Mouse (Mus musculus) hindbrain, embryonic 15.5 days (tissue): ENCODE data around the gene Tmem231. TPM values are rescaled to one million over a fixed set of nuclear protein-coding genes. Genes with fewer than 3 reads are reported as not detected.
"Not testable (repeated sequence)": the region's sequence is repeated elsewhere in the genome, so short reads cannot be mapped to it uniquely, and the experiment has no call there.

Experiments
- ATAC-seq: fragments of 200-750 bp; cut with Nextera tagmentation; 2 replicates; pipeline ENCODE4 v1.8.0; 2017; ENCODE audit warnings: low read depth, moderate number of reproducible peaks, moderate TSS enrichment; ENCODE audit not compliant: low FRiP score
- H3K27ac ChIP-seq: fragments of 300-500 bp; sonication (generic); replicated peaks from 2 replicates; pipeline ENCODE4 v1.5.1; 2015; ENCODE audit warnings: mild to moderate bottlenecking, inconsistent platforms
- H3K27me3 ChIP-seq: fragments of 300-500 bp; sonication (generic); 2 replicates; pipeline ENCODE4 v1.6.1; 2015; ENCODE audit warnings: control low read depth, inconsistent platforms
- H3K36me3 ChIP-seq: fragments of 300-500 bp; sonication (generic); 2 replicates; pipeline ENCODE4 v1.6.1; 2015; ENCODE audit warnings: control low read depth, inconsistent platforms
- H3K4me1 ChIP-seq: fragments of 300-500 bp; sonication (generic); replicated peaks from 2 replicates; pipeline ENCODE4 v1.6.1; 2015; ENCODE audit warnings: control low read depth, inconsistent platforms
- H3K4me2 ChIP-seq: fragments of 300-500 bp; sonication (generic); 2 replicates; pipeline ENCODE4 v1.6.1; 2015; ENCODE audit warnings: moderate library complexity, mild to moderate bottlenecking, inconsistent platforms
- H3K4me3 ChIP-seq: fragments of 300-500 bp; sonication (generic); 2 replicates; pipeline ENCODE4 v1.5.1; 2015; ENCODE audit warnings: mild to moderate bottlenecking, inconsistent platforms
- H3K9ac ChIP-seq: fragments of 300-500 bp; sonication (generic); 2 replicates; pipeline ENCODE4 v1.6.1; 2015; ENCODE audit warnings: inconsistent platforms
- H3K9me3 ChIP-seq: fragments of 300-500 bp; sonication (generic); 2 replicates; pipeline ENCODE4 v1.6.1; 2016; ENCODE audit warnings: control low read depth, inconsistent platforms
- WGBS: fragments of 180-500 bp; shearing (Covaris S2); methylation state at CpG from one replicate; pipeline ENCODE4 v1.1.7; 2015; 5-methylcytosine and 5-hydroxymethylcytosine counted together
- polyA plus RNA-seq: library from polyadenylated mRNA; unstranded; fragments of >200 nt; fragmentation: Nextera tagmentation; extraction: Ambion mirVana; gene quantifications from 2 replicates; pipeline ENCODE4 v1.2.1, GENCODE M21; 2015

Tmem231 gene
- polyA plus RNA-seq, 1 experiment from 2014 or later: 18.9 TPM

- Histone ChIP-seq H3K4me3 (no peak overlapping the region), H3K4me2 (no peak overlapping the region), H3K36me3 (peaks cover 37% of the 10 kb centered on the region), H3K27me3 (no peaks in the 10 kb centered on the region), H3K9me3 (no peaks in the 10 kb centered on the region), H3K27ac (no peak overlapping the region), H3K4me1 (peaks cover 23% of the 10 kb centered on the region), H3K9ac (no peak overlapping the region)
- 86% methylated on average over 2 of the region's 2 CpGs for WGBS
- ATAC-seq: no peak
Measured at GRCm38 (mm10) chr8:111943544-111943943, 9.9 kb upstream of the Tmem231 start.

DNA sequence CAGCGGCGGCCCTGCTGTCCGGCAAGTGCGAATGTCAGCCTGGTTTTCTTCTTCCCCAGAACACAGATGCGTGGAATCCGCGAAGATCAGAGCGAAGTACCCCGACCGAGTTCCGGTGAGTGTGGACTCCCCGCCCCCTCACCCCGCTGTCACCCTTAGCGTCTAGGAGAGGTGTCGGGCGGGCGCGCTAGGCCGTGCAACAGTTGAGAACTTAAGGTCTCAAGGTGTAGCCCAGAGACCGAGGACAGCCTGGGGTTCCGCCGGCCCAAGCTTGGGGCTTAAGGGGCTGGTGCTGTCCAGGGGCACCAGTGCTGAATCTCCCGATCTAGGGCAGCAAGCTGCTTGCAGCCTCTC is 7.4 kb upstream of the Tmem231 start:
- peak; percentile 16; the same call in 1 of the 2 replicates for ATAC-seq
- Histone ChIP-seq H3K9me3 (no peaks in the 10 kb centered on the region), H3K27me3 (no peaks in the 10 kb centered on the region), H3K27ac (peak overlapping the region; percentile 82), H3K9ac (peak overlapping the region; percentile 86), H3K4me1 (peaks cover 23% of the 10 kb centered on the region), H3K4me3 (peak overlapping the region; percentile 89), H3K4me2 (peak overlapping the region; percentile 99), H3K36me3 (peaks cover 22% of the 10 kb centered on the region)
- 1% methylated on average over 23 of the region's 23 CpGs for WGBS

GRCm38 (mm10) chr8:111940171-111941100 is 6.8 kb upstream of the Tmem231 start, which contains the start of gene Gabarapl2:
TSS of gene Gabarapl2 (plus strand) at chr8:111940703.
- peaks cover 23% of the 10 kb centered on the region for H3K4me1 ChIP-seq

GRCm38 (mm10) chr8:111939516-111940142 is 5.9 kb upstream of the Tmem231 start:
- H3K9me3 ChIP-seq: no peaks in the 10 kb centered on the region
- H3K4me3 ChIP-seq: peak overlapping the region; percentile 89
- H3K27me3 ChIP-seq: no peaks in the 10 kb centered on the region
- H3K4me2 ChIP-seq: peak overlapping the region; percentile 99
- peak overlapping the region; percentile 44 for H3K9ac ChIP-seq
- peak; percentile 49; the same call in 1 of the 2 replicates for ATAC-seq
- 9% methylated on average over 10 of the region's 10 CpGs for WGBS
- peaks cover 15% of the 10 kb centered on the region for H3K36me3 ChIP-seq
- peaks cover 23% of the 10 kb centered on the region for H3K4me1 ChIP-seq
- H3K27ac ChIP-seq: peak overlapping the region; percentile 82

More at GRCm38 (mm10) chr8:111940171-111941100, 6.8 kb upstream of the Tmem231 start, which contains the start of gene Gabarapl2:
- Histone ChIP-seq H3K9me3 (no peaks in the 10 kb centered on the region), H3K27ac (peak within 1 kb of the TSS; percentile 82), H3K27me3 (no peaks in the 10 kb centered on the region), H3K9ac (peak within 1 kb of the TSS; percentile 86), H3K36me3 (peaks cover 20% of the 10 kb centered on the region), H3K4me2 (peak within 1 kb of the TSS; percentile 99), H3K4me3 (peak within 1 kb of the TSS; percentile 89)
- peak; percentile 98 for ATAC-seq
- under 1% methylated on average over 65 of the region's 65 CpGs for WGBS

GRCm38 (mm10) chr8:111938076-111938985 is 4.7 kb upstream of the Tmem231 start:
- WGBS: 87% methylated on average over 9 of the region's 9 CpGs
- H3K4me2 ChIP-seq, H3K27ac ChIP-seq, H3K9ac ChIP-seq, H3K36me3 ChIP-seq, H3K9me3 ChIP-seq, H3K4me3 ChIP-seq, H3K27me3 ChIP-seq, ATAC-seq: not testable (repeated sequence)
- H3K4me1 ChIP-seq: peaks cover 28% of the 10 kb centered on the region

GRCm38 (mm10) chr8:111937184-111937583 is 3.5 kb upstream of the Tmem231 start:
- no peak overlapping the region for H3K27ac ChIP-seq
- no peak overlapping the region for H3K4me2 ChIP-seq
- 67% methylated on average over 3 of the region's 3 CpGs for WGBS
- no peaks in the 10 kb centered on the region for H3K27me3 ChIP-seq
- no peaks in the 10 kb centered on the region for H3K9me3 ChIP-seq
- H3K36me3 ChIP-seq: no peaks in the 10 kb centered on the region
- no peak overlapping the region for H3K9ac ChIP-seq
- peaks cover 36% of the 10 kb centered on the region for H3K4me1 ChIP-seq
- ATAC-seq: no peak
- no peak overlapping the region for H3K4me3 ChIP-seq

GRCm38 (mm10) chr8:111934201-111934600 is 520 bp upstream of the Tmem231 start:
- Histone ChIP-seq H3K4me2 (peak overlapping the region; percentile 97), H3K4me3 (peak overlapping the region; percentile 78; the same call in 1 of the 2 replicates), H3K9me3 (no peaks in the 10 kb centered on the region), H3K36me3 (no peaks in the 10 kb centered on the region), H3K27me3 (no peaks in the 10 kb centered on the region), H3K9ac (no peak overlapping the region), H3K4me1 (peaks cover 23% of the 10 kb centered on the region), H3K27ac (peak overlapping the region; percentile 93; the same call in 1 of the 2 replicates)
- ATAC-seq: no peak
- 84% methylated on average over 2 of the region's 2 CpGs for WGBS

GRCm38 (mm10) chr8:111932580-111933336 is 923 bp downstream of the Tmem231 start:
- 28% methylated on average over 19 of the region's 19 CpGs for WGBS
- peaks cover 23% of the 10 kb centered on the region for H3K4me1 ChIP-seq
- peak overlapping the region; percentile 83 for H3K9ac ChIP-seq
- H3K4me2 ChIP-seq: peak overlapping the region; percentile 97
- peak overlapping the region; percentile 93 for H3K27ac ChIP-seq
- H3K36me3 ChIP-seq: no peaks in the 10 kb centered on the region
- no peaks in the 10 kb centered on the region for H3K27me3 ChIP-seq
- no peaks in the 10 kb centered on the region for H3K9me3 ChIP-seq
- H3K4me3 ChIP-seq: peak overlapping the region; percentile 78
- ATAC-seq: no peak

- no peak overlapping the region for H3K27ac ChIP-seq
- H3K9ac ChIP-seq: no peak overlapping the region
- H3K4me2 ChIP-seq: no peak overlapping the region; the same call in 1 of the 2 replicates
- 75% methylated on average over 16 of the region's 16 CpGs for WGBS
- no peaks in the 10 kb centered on the region for H3K27me3 ChIP-seq
- no peaks in the 10 kb centered on the region for H3K9me3 ChIP-seq
- no peak for ATAC-seq
- no peaks in the 10 kb centered on the region for H3K36me3 ChIP-seq
- peaks cover 23% of the 10 kb centered on the region for H3K4me1 ChIP-seq
- H3K4me3 ChIP-seq: no peak overlapping the region
Measured at GRCm38 (mm10) chr8:111931721-111932120, 2.0 kb downstream of the Tmem231 start.

- H3K36me3 ChIP-seq: no peaks in the 10 kb centered on the region
- no peak overlapping the region for H3K27ac ChIP-seq
- H3K9me3 ChIP-seq: no peaks in the 10 kb centered on the region
- H3K4me1 ChIP-seq: peaks cover 23% of the 10 kb centered on the region
- H3K4me2 ChIP-seq: no peak overlapping the region
- H3K9ac ChIP-seq: no peak overlapping the region
- ATAC-seq: no peak
- no peak overlapping the region for H3K4me3 ChIP-seq
- WGBS: 82% methylated on average over 8 of the region's 8 CpGs
- no peaks in the 10 kb centered on the region for H3K27me3 ChIP-seq
Measured at GRCm38 (mm10) chr8:111929648-111930344, 3.9 kb downstream of the Tmem231 start.
